Mouse (Mus musculus) CH12.LX (cell line): ENCODE measurements around the gene Opcml. TPM values are rescaled to one million over a fixed set of nuclear protein-coding genes. Genes with fewer than 3 reads are reported as not detected.

ENCODE experiments used
- DNase-seq: peaks from one replicate; pipeline ENCODE4 v3.0.0-alpha.2; 2013; ENCODE audit errors: extremely low read depth
- H3K27ac ChIP-seq: 2 replicates; pipeline ENCODE4 v1.5.1; 2012; ENCODE audit warnings: low read depth, mild to moderate bottlenecking, control low read depth, moderate library complexity; ENCODE audit not compliant: insufficient read depth
- H3K27me3 ChIP-seq: replicated peaks from 2 replicates; pipeline ENCODE3; 2012; ENCODE audit warnings: inconsistent platforms
- H3K36me3 ChIP-seq, 2 experiments: replicated peaks in 1 of 2; 2 replicates each; pipeline versions ENCODE3 to v1.6.1; 2012; ENCODE audit warnings: inconsistent platforms in 1 of 2, low read length in 1 of 2, mild to moderate bottlenecking in 1 of 2, mixed read lengths in 1 of 2, moderate library complexity in 1 of 2; ENCODE audit not compliant: control insufficient read depth in 1 of 2, insufficient read depth in 1 of 2
- H3K4me1 ChIP-seq, 2 experiments: 2 replicates each; pipeline ENCODE4 v1.6.1; 2012; ENCODE audit warnings: inconsistent platforms in 1 of 2, moderate library complexity in 1 of 2; ENCODE audit not compliant: insufficient read depth in 2 of 2, control insufficient read depth in 1 of 2
- H3K4me2 ChIP-seq: 2 replicates; pipeline ENCODE4 v1.6.1; 2012; ENCODE audit warnings: low read depth, mild to moderate bottlenecking, control low read depth; ENCODE audit not compliant: poor library complexity, insufficient read depth, severe bottlenecking
- H3K4me3 ChIP-seq, 3 experiments: fragments of 150-350 bp in 1 of 3; sonication (generic) in 1 of 3; replicated peaks in 1 of 3; 2 replicates each; pipeline versions ENCODE3 to v1.5.1; 2011 to 2012; ENCODE audit warnings: low read depth in 2 of 3, low read length in 2 of 3, mild to moderate bottlenecking in 2 of 3, moderate library complexity in 2 of 3, control low read depth in 1 of 3, improper control_type of control experiment in 1 of 3, inconsistent platforms in 1 of 3, mixed read lengths in 1 of 3; ENCODE audit not compliant: poor library complexity in 1 of 3
- H3K79me2 ChIP-seq: replicated peaks from 2 replicates; pipeline ENCODE4 v1.6.1; 2012; ENCODE audit warnings: mild to moderate bottlenecking, moderate library complexity; ENCODE audit not compliant: control insufficient read depth, poor library complexity, insufficient read depth, severe bottlenecking; ENCODE audit errors: extremely low read depth
- H3K9ac ChIP-seq: 2 replicates; pipeline ENCODE4 v1.6.1; 2012; ENCODE audit warnings: low read depth, mild to moderate bottlenecking, control low read depth, moderate library complexity; ENCODE audit not compliant: insufficient read depth
- H3K9me3 ChIP-seq: replicated peaks from 2 replicates; pipeline ENCODE3; 2012; ENCODE audit warnings: low read length, inconsistent platforms, mixed read lengths
- CHD2 ChIP-seq: IDR thresholded peaks from 2 replicates; pipeline ENCODE4 v1.6.1; 2011; ENCODE audit warnings: low read length, improper control_type of control experiment
- CTCF ChIP-seq, 2 experiments: IDR thresholded peaks in 1 of 2; conservative IDR thresholded peaks in 1 of 2; 2 replicates each; pipeline ENCODE4 v1.5.1; 2011 to 2012; ENCODE audit warnings: low read depth in 2 of 2, low read length in 2 of 2, improper control_type of control experiment in 1 of 2, inconsistent platforms in 1 of 2, mild to moderate bottlenecking in 1 of 2, moderate library complexity in 1 of 2
- E2F4 ChIP-seq: IDR thresholded peaks from 2 replicates; pipeline ENCODE4 v1.6.1; 2011; ENCODE audit warnings: low read depth, low read length, improper control_type of control experiment; ENCODE audit not compliant: insufficient replicate concordance
- GABPA ChIP-seq: IDR thresholded peaks from 2 replicates; pipeline ENCODE4 v1.6.1; 2012; ENCODE audit warnings: low read depth, low read length, improper control_type of control experiment, inconsistent platforms; ENCODE audit not compliant: insufficient replicate concordance
- IRF4 ChIP-seq: IDR thresholded peaks from 2 replicates; pipeline ENCODE4 v1.6.1; 2014; ENCODE audit warnings: low read depth, mild to moderate bottlenecking, inconsistent platforms, low read length, improper control_type of control experiment
- JUND ChIP-seq: conservative IDR thresholded peaks from 2 replicates; pipeline ENCODE4 v1.6.1; 2011; ENCODE audit warnings: low read depth, low read length, improper control_type of control experiment
- KAT2A ChIP-seq: IDR thresholded peaks from 2 replicates; pipeline ENCODE4 v1.6.1; 2012; ENCODE audit warnings: low read length, improper control_type of control experiment, inconsistent platforms; ENCODE audit not compliant: insufficient replicate concordance
- MAX ChIP-seq: IDR thresholded peaks from 2 replicates; pipeline ENCODE4 v1.6.1; 2011; ENCODE audit warnings: low read length, improper control_type of control experiment
- MAZ ChIP-seq: IDR thresholded peaks from 2 replicates; pipeline ENCODE4 v1.6.1; 2012; ENCODE audit warnings: low read depth, mild to moderate bottlenecking, inconsistent platforms, low read length, improper control_type of control experiment, moderate library complexity
- MEF2A ChIP-seq: IDR thresholded peaks from 2 replicates; pipeline ENCODE4 v1.6.1; 2014; ENCODE audit warnings: low read depth, mild to moderate bottlenecking, inconsistent platforms, low read length, improper control_type of control experiment, borderline replicate concordance
- MYC ChIP-seq: IDR thresholded peaks from 2 replicates; pipeline ENCODE4 v1.6.1; 2011; ENCODE audit warnings: low read depth, mild to moderate bottlenecking, improper control_type of control experiment, low read length
- NELFE ChIP-seq: IDR thresholded peaks from 2 replicates; pipeline ENCODE4 v1.6.1; 2011; ENCODE audit warnings: low read depth, low read length, improper control_type of control experiment
- NRF1 ChIP-seq: IDR thresholded peaks from 2 replicates; pipeline ENCODE4 v1.6.1; 2014; ENCODE audit warnings: low read depth, mild to moderate bottlenecking, inconsistent platforms, low read length, improper control_type of control experiment, moderate library complexity
- PAX5 ChIP-seq: IDR thresholded peaks from 2 replicates; pipeline ENCODE4 v1.6.1; 2012; ENCODE audit warnings: low read length, inconsistent platforms, mixed read lengths
- POLR2A ChIP-seq: IDR thresholded peaks from 2 replicates; pipeline ENCODE4 v1.6.1; 2011; ENCODE audit warnings: low read depth, mild to moderate bottlenecking, improper control_type of control experiment, low read length
- RAD21 ChIP-seq: IDR thresholded peaks from 2 replicates; pipeline ENCODE4 v1.6.1; 2011; ENCODE audit warnings: low read depth, mild to moderate bottlenecking, low read length, improper control_type of control experiment, moderate library complexity
- RCOR1 ChIP-seq: conservative IDR thresholded peaks from 2 replicates; pipeline ENCODE4 v1.6.1; 2012; ENCODE audit warnings: low read depth, mild to moderate bottlenecking, inconsistent platforms, low read length, improper control_type of control experiment
- SIN3A ChIP-seq: IDR thresholded peaks from 2 replicates; pipeline ENCODE4 v1.6.1; 2012; ENCODE audit warnings: low read length, improper control_type of control experiment, inconsistent platforms
- SMC3 ChIP-seq: IDR thresholded peaks from 2 replicates; pipeline ENCODE4 v1.6.1; 2011; ENCODE audit warnings: low read depth, low read length, improper control_type of control experiment
- TBP ChIP-seq: conservative IDR thresholded peaks from 2 replicates; pipeline ENCODE4 v1.6.1; 2011; ENCODE audit warnings: low read depth, low read length, improper control_type of control experiment
- TCF12 ChIP-seq: IDR thresholded peaks from 2 replicates; pipeline ENCODE4 v1.6.1; 2014; ENCODE audit warnings: low read depth, mild to moderate bottlenecking, inconsistent platforms, low read length, improper control_type of control experiment
- USF1 ChIP-seq: IDR thresholded peaks from 2 replicates; pipeline ENCODE4 v1.6.1; 2014; ENCODE audit warnings: low read depth, mild to moderate bottlenecking, inconsistent platforms, low read length, improper control_type of control experiment
- ZC3H11A ChIP-seq: IDR thresholded peaks from 2 replicates; pipeline ENCODE4 v1.6.1; 2012; ENCODE audit warnings: low read depth, mild to moderate bottlenecking, inconsistent platforms, low read length, improper control_type of control experiment
- ZKSCAN1 ChIP-seq: IDR thresholded peaks from 2 replicates; pipeline ENCODE4 v1.6.1; 2012; ENCODE audit warnings: low read depth, inconsistent platforms, low read length, improper control_type of control experiment, borderline replicate concordance
- ZMIZ1 ChIP-seq: IDR thresholded peaks from 2 replicates; pipeline ENCODE4 v1.6.1; 2012; ENCODE audit warnings: low read depth, mild to moderate bottlenecking, inconsistent platforms, low read length, improper control_type of control experiment
- dilution Hi-C: fragments of 300-500 bp; cut with MboI; formaldehyde crosslinking; loops from 2 replicates; pipeline ENCODE4 v1.14.3; 2020; ENCODE audit warnings: low sequenced_read_pairs; ENCODE audit not compliant: extremely low pct_unique_long_range_greater_than_20kb, extremely low pct_ligation_motif_present
- in situ Hi-C: fragments of 300-500 bp; cut with MboI; formaldehyde crosslinking; loops from 3 replicates; pipeline ENCODE4 v1.14.3; 2019; ENCODE audit warnings: low sequenced_read_pairs, low pct_ligation_motif_present, low pct_unique_long_range_greater_than_20kb, mixed read lengths
- polyA plus RNA-seq: library from polyadenylated mRNA; unstranded; fragments of >175 nt; gene quantifications from 2 replicates; pipeline ENCODE4 v1.2.1, GENCODE M21; 2012; ENCODE audit warnings: low read depth; ENCODE audit not compliant: insufficient read length
- total RNA-seq, 2 experiments: library from RNA; depleted of rRNA; stranded (reverse); fragments of 300-350 nt in 1 of 2; fragments of >200 nt in 1 of 2; gene quantifications; 2 replicates each; pipeline ENCODE4 v1.2.3; 2012 to 2014

Gene Opcml
- total and polyA plus RNA-seq, 3 experiments, result 0.34 to 0.60 TPM; not detected in 1

DNA sequence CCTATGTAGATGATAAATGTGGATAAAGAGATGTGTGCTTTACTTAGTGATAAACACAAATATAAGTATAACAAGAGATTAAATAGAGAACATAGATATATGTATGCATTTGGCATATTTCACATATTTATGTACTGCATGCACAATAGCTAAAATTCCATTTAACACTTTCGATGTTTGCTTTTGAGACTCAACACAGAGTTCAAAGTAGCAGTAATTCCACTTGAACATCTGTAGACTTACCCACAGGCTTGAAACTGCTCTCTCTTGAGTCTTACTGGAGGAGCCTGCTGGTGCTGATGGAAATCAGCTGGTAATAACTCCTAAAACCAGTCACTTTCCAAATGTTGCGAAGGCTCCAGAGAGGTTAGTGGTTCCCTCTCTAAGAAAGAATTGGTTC is 258.6 kb downstream of the Opcml start:
- H3K4me3 ChIP-seq, result no peak overlapping the region
- no peak overlapping the region for H3K4me2 ChIP-seq
- no peak for DNase-seq
- no peak overlapping the region for H3K9ac ChIP-seq
- no peak for TF ChIP-seq MEF2A
- TF ChIP-seq NRF1, result no peak
- no peak for TF ChIP-seq RCOR1
- no peak for TF ChIP-seq E2F4
- no peak for TF ChIP-seq JUND
- TF ChIP-seq NELFE, result no peak
- no peak for TF ChIP-seq SIN3A
- TF ChIP-seq ZMIZ1, result no peak
- TF ChIP-seq PAX5, result no peak
- TF ChIP-seq RAD21, result no peak
- TF ChIP-seq IRF4, result no peak
- TF ChIP-seq POLR2A, result no peak
- no peak for TF ChIP-seq GABPA
- no peak for TF ChIP-seq CTCF (conservative IDR thresholded peaks at IDR 0.05 in 1 of 2, IDR thresholded peaks at IDR 0.05 in 1 of 2; ENCODE audit: low read depth in 2 of 2, low read length in 2 of 2)
- no peak for TF ChIP-seq ZKSCAN1
- TF ChIP-seq CHD2, result no peak
- H3K36me3 ChIP-seq, result peaks cover 0 to 4% of the 10 kb centered on the region in 2 experiments
- in situ Hi-C loops, result no loop called here
- H3K27me3 ChIP-seq, result no peaks in the 10 kb centered on the region
- H3K79me2 ChIP-seq, result no peaks in the 10 kb centered on the region
- H3K27ac ChIP-seq, result no peak overlapping the region
- dilution Hi-C loops, result no loop called here
- peaks cover 20% of the 10 kb centered on the region for H3K9me3 ChIP-seq
- no peaks in the 10 kb centered on the region for H3K4me1 ChIP-seq

DNA sequence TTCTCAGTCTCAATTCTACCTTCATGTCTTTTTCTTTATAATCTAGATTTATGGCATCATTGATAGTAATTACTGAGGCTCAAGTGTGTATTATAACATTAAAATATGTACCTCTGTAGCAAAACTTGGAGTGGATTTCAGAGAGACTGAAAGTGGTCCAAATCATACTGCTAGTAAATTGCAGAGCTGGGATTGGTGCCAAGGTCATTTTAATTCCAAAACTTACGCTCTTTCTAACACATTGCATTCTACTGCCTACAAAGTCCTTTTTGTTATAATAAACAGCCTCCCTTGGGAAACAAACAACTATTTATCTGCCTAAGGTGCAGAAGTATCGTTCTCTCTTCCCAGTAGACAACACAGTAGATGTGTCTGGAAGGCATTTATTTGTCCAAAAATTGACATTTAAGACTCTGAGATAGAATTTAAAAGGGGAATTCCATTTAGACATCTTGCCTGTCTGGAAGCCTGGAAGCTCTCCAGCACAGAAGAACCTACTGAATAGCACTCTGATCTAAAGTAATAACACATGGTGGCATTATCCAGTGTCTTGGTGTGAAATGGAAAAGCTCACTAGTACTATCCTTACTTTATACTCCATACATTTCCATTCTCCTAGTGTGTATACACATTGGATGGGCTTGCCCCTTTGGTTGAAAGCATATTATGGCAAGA is 266.7 kb downstream of the Opcml start:
- H3K79me2 ChIP-seq, result no peaks in the 10 kb centered on the region
- H3K4me1 ChIP-seq, result no peaks in the 10 kb centered on the region
- in situ Hi-C loops, result no loop called here
- no peak overlapping the region for H3K4me3 ChIP-seq
- no peak overlapping the region for H3K27ac ChIP-seq
- dilution Hi-C loops, result no loop called here
- no peak overlapping the region for H3K9ac ChIP-seq
- TF ChIP-seq IRF4 (no peak), MAX (no peak), USF1 (no peak), SMC3 (no peak), RCOR1 (no peak), NRF1 (no peak), MAZ (no peak), ZMIZ1 (no peak), POLR2A (no peak), TBP (no peak), CHD2 (no peak), MYC (no peak), CTCF (conservative IDR thresholded peaks at IDR 0.05 in 1 of 2, IDR thresholded peaks at IDR 0.05 in 1 of 2; ENCODE audit: low read depth in 2 of 2, low read length in 2 of 2) (no peak), RAD21 (no peak), ZC3H11A (no peak), MEF2A (no peak), TCF12 (no peak), JUND (no peak), KAT2A (no peak)
- no peak for DNase-seq
- peaks cover 7% of the 10 kb centered on the region for H3K9me3 ChIP-seq
- H3K27me3 ChIP-seq, result no peaks in the 10 kb centered on the region
- H3K36me3 ChIP-seq, result no peaks in the 10 kb centered on the region
- H3K4me2 ChIP-seq, result no peak overlapping the region
